Comparison of ENCODE assay signal across 31 mouse cellular contexts in the genomic region with DNA sequence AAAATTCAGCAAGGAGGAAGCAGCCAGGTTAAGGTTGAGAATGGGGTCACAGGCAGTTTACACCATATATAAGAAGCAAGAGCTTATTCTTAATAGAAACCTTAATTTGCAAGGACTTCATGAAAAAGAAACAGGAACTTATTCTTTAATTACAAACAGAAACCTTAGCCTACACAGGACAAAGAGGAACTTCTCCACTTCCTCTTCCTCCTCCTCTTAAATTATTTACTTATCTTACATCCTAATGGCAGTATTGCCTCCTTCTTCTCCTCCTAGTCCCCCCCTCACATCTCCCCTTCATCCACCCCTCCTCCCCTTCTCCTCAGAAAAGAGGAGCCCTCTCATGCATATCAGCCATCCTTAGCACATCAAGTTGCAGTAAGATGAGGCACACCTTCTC. TPM values are rescaled to one million over a fixed set of nuclear protein-coding genes. Genes with fewer than 3 reads are reported as not detected.
DNase-seq lines count a peak whose midpoint lies in the region; ATAC-seq and TF ChIP-seq lines count a peak whose summit lies in the region.
"Had no signal": no experiment of that assay in that cellular context is flagged by ENCODE, and none has a peak within 500 bp of the region (broad histone marks: within the 10 kb centered on the region; RNA-seq: fewer than 3 reads in every experiment).

No protein-coding gene starts in this region.

- no peaks in the 10 kb centered on the region for H3K79me2 ChIP-seq in liver, adult 2 months (ENCODE audit: control insufficient read depth, insufficient read depth, low read length)
- H3K79me2 ChIP-seq in heart, adult 2 months (replicated peaks; ENCODE audit: control insufficient read depth, insufficient read depth, low read length): no peaks in the 10 kb centered on the region

- no peak overlapping the region for H3K27ac ChIP-seq in liver, adult 2 months (replicated peaks; ENCODE audit: insufficient read depth, low read depth, low read length)
- no peak overlapping the region for H3K27ac ChIP-seq in heart, embryonic 12.5 days (ENCODE audit: poor library complexity, severe bottlenecking)
- no peak overlapping the region for H3K27ac ChIP-seq in heart, adult 2 months
- H3K27ac ChIP-seq: embryonic facial prominence, embryonic 12.5 days; embryonic facial prominence, embryonic 15.5 days; forebrain, embryonic 12.5 days; heart, embryonic 10.5 days; hindbrain, embryonic 14.5 days; hindbrain, postnatal 0 days had no signal

- intact Hi-C loops in heart, adult 2 months (cut with DNase I): no loop called here

- no peaks in the 10 kb centered on the region for H3K4me1 ChIP-seq in liver, adult 2 months (ENCODE audit: control insufficient read depth, insufficient read depth, low read length)
- H3K4me1 ChIP-seq in heart, embryonic 12.5 days (replicated peaks): no peaks in the 10 kb centered on the region
- no peaks in the 10 kb centered on the region for H3K4me1 ChIP-seq in heart, adult 2 months (ENCODE audit: control insufficient read depth, insufficient read depth, low read length)
- H3K4me1 ChIP-seq: embryonic facial prominence, embryonic 12.5 days; embryonic facial prominence, embryonic 15.5 days; heart, embryonic 10.5 days had no signal

- H3K9ac ChIP-seq in liver, adult 2 months (ENCODE audit: low read depth, low read length): no peak overlapping the region
- no peak overlapping the region for H3K9ac ChIP-seq in heart, embryonic 12.5 days
- H3K9ac ChIP-seq in heart, adult 2 months (ENCODE audit: low read depth, low read length): no peak overlapping the region
- H3K9ac ChIP-seq: embryonic facial prominence, embryonic 12.5 days; embryonic facial prominence, embryonic 15.5 days; forebrain, embryonic 12.5 days; hindbrain, embryonic 14.5 days had no signal

- H3K36me3 ChIP-seq in liver, adult 2 months (ENCODE audit: control insufficient read depth, insufficient read depth, low read length): no peaks in the 10 kb centered on the region
- H3K36me3 ChIP-seq in heart, embryonic 12.5 days: no peaks in the 10 kb centered on the region
- H3K36me3 ChIP-seq in heart, adult 2 months (ENCODE audit: control insufficient read depth, insufficient read depth, low read length): no peaks in the 10 kb centered on the region
- H3K36me3 ChIP-seq: embryonic facial prominence, embryonic 12.5 days; embryonic facial prominence, embryonic 15.5 days; forebrain, embryonic 12.5 days; G1E; heart, embryonic 10.5 days had no signal

- TF ChIP-seq POLR2A in liver, adult 2 months (IDR thresholded peaks at IDR 0.05; ENCODE audit: extremely low read depth, insufficient read depth, low read length): no peak
- no peak for TF ChIP-seq POLR2A in heart, adult 2 months (IDR thresholded peaks at IDR 0.05; ENCODE audit: insufficient read depth, low read depth, low read length)

- peak; percentile 22 for DNase-seq in liver, adult 2 months (ENCODE audit: extremely low read depth, low read depth, low spot score)
- DNase-seq in liver: no peak
- DNase-seq in MEL-GATA-1-ER (ENCODE audit: extremely low read depth, low read depth): peak; percentile 68
- DNase-seq in right cerebral cortex, postnatal 36 days (ENCODE audit: low spot score in 2 of 2): no peak
- DNase-seq in heart, adult 2 months: no peak
- DNase-seq: adrenal gland, adult 8-10 months; adrenal gland, postnatal 25 days; B cell, adult 2 months; cerebellum, adult 18-20 months; cerebellum, adult 9-10 months; cerebellum, postnatal 14 days; gastrocnemius, postnatal 10 days; gastrocnemius, postnatal 36 days; heart, adult 18-20 months; heart, postnatal 36 days had no signal

- no peak for TF ChIP-seq CTCF in liver, adult 2 months (IDR thresholded peaks at IDR 0.05; ENCODE audit: low read depth, low read length)
- TF ChIP-seq CTCF in heart, adult 2 months (IDR thresholded peaks at IDR 0.05): no peak

- ATAC-seq in granulocyte monocyte progenitor cell, adult 5-6 weeks (replicated peaks; ENCODE audit: poor library complexity, severe bottlenecking): peak; percentile 82
- peak; percentile 85 for ATAC-seq in megakaryocyte progenitor cell, adult 5-6 weeks (replicated peaks; ENCODE audit: poor library complexity)
- ATAC-seq in heart, embryonic 12.5 days (ENCODE audit: insufficient number of reproducible peaks, low FRiP score): no peak
- ATAC-seq: activated CD4-positive, CD25-positive, alpha-beta regulatory T cell, adult 4 months; forebrain, embryonic 16.5 days; hindbrain, postnatal 0 days; inflammation-experienced regulatory T-cells, adult 6 months; intestine, embryonic 16.5 days had no signal

- no peaks in the 10 kb centered on the region for H3K9me3 ChIP-seq in heart, embryonic 12.5 days (replicated peaks)
- H3K9me3 ChIP-seq: embryonic facial prominence, embryonic 12.5 days; embryonic facial prominence, embryonic 15.5 days; forebrain, embryonic 12.5 days; heart, embryonic 10.5 days had no signal

- H3K27me3 ChIP-seq in liver, adult 2 months (ENCODE audit: control insufficient read depth, insufficient read depth, low read length): no peaks in the 10 kb centered on the region
- no peaks in the 10 kb centered on the region for H3K27me3 ChIP-seq in heart, embryonic 12.5 days (replicated peaks)
- H3K27me3 ChIP-seq in heart, adult 2 months (ENCODE audit: control insufficient read depth, insufficient read depth, low read length): no peaks in the 10 kb centered on the region
- H3K27me3 ChIP-seq: CH12.LX; embryonic facial prominence, embryonic 12.5 days; embryonic facial prominence, embryonic 15.5 days; forebrain, embryonic 12.5 days had no signal

- no peak for TF ChIP-seq EP300 in heart, adult 2 months (IDR thresholded peaks at IDR 0.05; ENCODE audit: insufficient read depth, low read depth, low read length)

- H3K4me2 ChIP-seq in heart, embryonic 12.5 days: no peak overlapping the region
- H3K4me2 ChIP-seq: embryonic facial prominence, embryonic 12.5 days; embryonic facial prominence, embryonic 15.5 days; forebrain, embryonic 12.5 days; hindbrain, embryonic 14.5 days had no signal

- H3K4me3 ChIP-seq in liver, adult 2 months (ENCODE audit: insufficient read depth, low read depth, low read length): no peak overlapping the region
- H3K4me3 ChIP-seq in heart, embryonic 12.5 days: no peak overlapping the region
- H3K4me3 ChIP-seq in heart, adult 2 months: no peak overlapping the region
- H3K4me3 ChIP-seq: embryonic facial prominence, embryonic 12.5 days; embryonic facial prominence, embryonic 15.5 days; forebrain, embryonic 12.5 days; heart, embryonic 10.5 days had no signal

RNA-seq across cellular contexts. Expression of a gene that starts 56.4 kb away (rescaled TPM):
- total RNA-seq in liver, adult 2 months (2014; rRNA removed): not detected in 2 replicates
- polyA plus RNA-seq in liver, adult 2 months (2012; rRNA removed): not detected in 2 replicates
- not detected in 2 replicates for total RNA-seq in granulocyte monocyte progenitor cell, adult 5-6 weeks (2014; fragmentation: Nextera tagmentation)
- total RNA-seq in granulocyte monocyte progenitor cell, adult 5-6 weeks (2017): not detected in 2 replicates
- not detected in 2 replicates for total RNA-seq in megakaryocyte progenitor cell, adult 5-6 weeks (2015)
- total RNA-seq in megakaryocyte progenitor cell, adult 5-6 weeks (2017): not detected in 2 replicates
- polyA plus RNA-seq in heart, embryonic 12.5 days (2016; fragmentation: Nextera tagmentation; extraction: Ambion mirVana): 0.05 and 0.10 TPM in 2 replicates
- total RNA-seq in heart, adult 2 months (2021): under 1 TPM in 1 of 2 experiments, not detected in 1; 0.08 TPM
- 0.03 and 0.08 TPM in 2 replicates for polyA plus RNA-seq in heart, adult 2 months (2012; rRNA removed)
- total RNA-seq: CH12.LX; G1E; gastrocnemius, adult 18-20 months; gastrocnemius, postnatal 36 days had no signal
- polyA plus RNA-seq: activated CD4-positive, CD25-positive, alpha-beta regulatory T cell, adult 4 months; G1E; inflammation-experienced regulatory T-cells, adult 6 months had no signal

Comparison
In these comparisons a context has a peak if more than half of its experiments do, and no peak if none do; other contexts are left out.
1. DNase-seq: peak in liver, adult 2 months (single experiment) and MEL-GATA-1-ER (single experiment); none in liver (single experiment), right cerebral cortex, postnatal 36 days (0 of 2) and heart, adult 2 months (0 of 2).